Mouse (Mus musculus): ENCODE measurements around the gene Trappc3l. TPM values are rescaled to one million over a fixed set of nuclear protein-coding genes. Genes with fewer than 3 reads are reported as not detected.
A peak's percentile ranks its signal among the peaks of the same experiment; 100 is the strongest.

Gene Trappc3l
- polyA plus RNA-seq, 1 experiment, result 0.19 TPM

DNA sequence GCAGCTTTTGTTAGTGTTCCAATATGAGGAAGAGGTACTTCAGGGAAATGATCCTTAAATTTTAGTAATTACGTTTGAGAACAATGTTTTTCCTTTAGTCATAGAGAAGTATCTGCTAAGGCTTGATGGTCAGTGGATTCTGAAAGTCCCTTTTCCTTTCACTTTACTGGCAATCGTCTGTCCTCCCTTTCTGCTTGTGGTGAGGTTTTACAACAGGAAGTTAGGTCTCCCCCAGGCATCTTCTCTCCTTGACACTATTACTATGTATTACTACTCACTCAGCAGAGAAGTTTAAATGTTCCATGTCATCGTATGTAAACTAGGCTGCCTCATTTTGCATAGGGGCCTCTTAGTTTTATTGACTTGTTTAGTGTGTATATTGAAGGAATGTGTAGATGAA, 52.1 kb downstream of the Trappc3l start:
- no peak overlapping the region for H3K4me3 ChIP-seq (ENCODE audit: insufficient read depth, low read length)
- H3K27ac ChIP-seq (ENCODE audit: insufficient read depth, low read length), result no peak overlapping the region
- no peaks in the 10 kb centered on the region; the same call in 1 of the 2 replicates for H3K4me1 ChIP-seq (ENCODE audit: control insufficient read depth, insufficient read depth, low read length)
- TF ChIP-seq POLR2A (IDR thresholded peaks at IDR 0.05; ENCODE audit: extremely low read depth, insufficient read depth, low read length) (no peak), CTCF (IDR thresholded peaks at IDR 0.05; ENCODE audit: extremely low read depth, insufficient read depth, low read length) (no peak)

DNA sequence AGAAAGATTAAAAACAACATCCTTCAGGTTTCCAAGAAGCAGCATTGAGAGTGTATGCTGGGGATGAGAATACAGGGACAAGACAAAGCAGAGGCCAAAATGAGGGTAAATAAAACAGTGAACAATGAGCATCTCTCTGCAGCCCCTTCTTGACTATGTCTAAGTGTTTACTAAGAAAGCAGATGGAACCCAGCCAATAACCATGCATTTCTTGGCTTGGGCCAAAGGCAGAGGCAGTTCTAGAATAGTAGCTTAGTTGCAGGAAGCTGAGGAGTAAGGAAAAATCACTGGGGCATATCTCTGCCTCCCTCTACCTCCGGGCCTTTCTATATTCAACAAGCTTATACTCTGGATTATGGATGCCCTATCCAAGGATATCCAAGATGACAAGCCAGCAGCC, 53.1 kb downstream of the Trappc3l start:
- TF ChIP-seq CTCF (IDR thresholded peaks at IDR 0.05; ENCODE audit: extremely low read depth, insufficient read depth, low read length), result no peak
- TF ChIP-seq POLR2A (IDR thresholded peaks at IDR 0.05; ENCODE audit: extremely low read depth, insufficient read depth, low read length), result no peak
- Histone ChIP-seq H3K4me1 (ENCODE audit: control insufficient read depth, insufficient read depth, low read length) (no peaks in the 10 kb centered on the region; the same call in 1 of the 2 replicates), H3K27ac (ENCODE audit: insufficient read depth, low read length) (no peak overlapping the region), H3K4me3 (ENCODE audit: insufficient read depth, low read length) (no peak overlapping the region)

DNA sequence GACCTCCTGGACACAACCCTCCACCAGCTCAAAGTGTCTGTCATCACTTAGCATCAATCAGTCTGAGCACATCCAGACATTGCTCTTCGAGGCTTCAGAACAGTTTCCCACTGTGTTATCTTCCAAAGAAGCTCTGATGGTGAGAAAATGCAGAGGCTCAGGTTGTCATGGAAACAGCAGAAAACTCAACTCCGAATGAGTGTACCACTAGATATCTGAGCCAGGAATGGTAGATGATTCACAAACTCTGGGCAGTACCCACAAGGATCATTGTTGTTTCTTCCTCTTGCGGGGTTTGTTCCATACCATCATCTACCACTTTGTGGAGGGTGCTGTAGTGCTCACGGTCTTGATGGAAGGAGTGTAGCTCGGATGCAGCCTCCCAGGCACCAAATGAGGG, 54.5 kb downstream of the Trappc3l start:
- H3K4me3 ChIP-seq (ENCODE audit: insufficient read depth, low read length), result no peak overlapping the region
- no peaks in the 10 kb centered on the region; the same call in 1 of the 2 replicates for H3K4me1 ChIP-seq (ENCODE audit: control insufficient read depth, insufficient read depth, low read length)
- TF ChIP-seq POLR2A (IDR thresholded peaks at IDR 0.05; ENCODE audit: extremely low read depth, insufficient read depth, low read length) (0 out of 2 replicates have a peak, but pooled peaks have one; percentile 11), CTCF (IDR thresholded peaks at IDR 0.05; ENCODE audit: extremely low read depth, insufficient read depth, low read length) (no peak)
- no peak overlapping the region for H3K27ac ChIP-seq (ENCODE audit: insufficient read depth, low read length)

DNA sequence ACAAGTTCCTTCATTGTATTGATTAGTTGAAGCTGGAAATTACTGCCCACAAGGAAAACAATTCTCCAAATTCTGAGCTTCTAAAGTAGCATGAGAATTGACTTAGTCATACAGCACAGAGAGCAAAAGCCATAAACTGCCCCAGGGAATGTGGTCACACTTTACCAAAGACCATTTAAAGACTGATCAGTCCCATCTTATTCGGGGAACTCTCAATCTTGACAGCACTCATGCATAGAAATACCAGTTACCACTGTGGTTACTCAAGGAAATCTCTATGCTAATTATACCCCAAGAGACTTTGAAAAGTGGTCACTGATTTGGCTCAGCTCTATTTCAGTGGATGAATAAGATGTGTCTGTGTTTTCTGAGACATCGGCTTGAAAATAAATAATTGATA, 57.8 kb downstream of the Trappc3l start:
- H3K27ac ChIP-seq (ENCODE audit: insufficient read depth, low read length), result no peak overlapping the region
- no peak for TF ChIP-seq POLR2A (IDR thresholded peaks at IDR 0.05; ENCODE audit: extremely low read depth, insufficient read depth, low read length)
- H3K4me3 ChIP-seq (ENCODE audit: insufficient read depth, low read length), result peak overlapping the region; percentile 32; the same call in 1 of the 2 replicates
- H3K4me1 ChIP-seq (ENCODE audit: control insufficient read depth, insufficient read depth, low read length), result no peaks in the 10 kb centered on the region; the same call in 1 of the 2 replicates

DNA sequence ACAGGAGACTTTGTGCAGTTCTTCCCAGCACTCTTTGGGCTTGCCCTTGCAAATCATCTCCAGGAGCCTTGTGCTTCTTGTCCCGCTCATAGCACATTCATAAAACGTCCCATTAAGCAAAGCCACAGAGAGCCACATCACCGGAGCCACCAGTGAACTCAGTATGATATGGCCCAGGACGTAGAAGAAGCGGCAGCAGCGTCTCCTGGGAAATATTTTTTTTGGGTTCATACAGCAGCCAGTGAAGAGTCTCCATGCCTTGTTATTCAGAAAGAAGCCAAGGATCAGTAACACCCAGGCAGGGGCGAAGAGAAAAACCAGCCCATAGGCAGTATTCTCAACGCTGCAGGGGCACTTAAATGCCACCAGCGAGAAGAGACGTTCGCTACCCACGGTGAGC, 58.6 kb downstream of the Trappc3l start:
- TF ChIP-seq CTCF (IDR thresholded peaks at IDR 0.05; ENCODE audit: extremely low read depth, insufficient read depth, low read length) (no peak), POLR2A (IDR thresholded peaks at IDR 0.05; ENCODE audit: extremely low read depth, insufficient read depth, low read length) (no peak)
- H3K4me3 ChIP-seq (ENCODE audit: insufficient read depth, low read length), result peak overlapping the region; percentile 32
- no peak overlapping the region for H3K27ac ChIP-seq (ENCODE audit: insufficient read depth, low read length)
- H3K4me1 ChIP-seq (ENCODE audit: control insufficient read depth, insufficient read depth, low read length), result no peaks in the 10 kb centered on the region

DNA sequence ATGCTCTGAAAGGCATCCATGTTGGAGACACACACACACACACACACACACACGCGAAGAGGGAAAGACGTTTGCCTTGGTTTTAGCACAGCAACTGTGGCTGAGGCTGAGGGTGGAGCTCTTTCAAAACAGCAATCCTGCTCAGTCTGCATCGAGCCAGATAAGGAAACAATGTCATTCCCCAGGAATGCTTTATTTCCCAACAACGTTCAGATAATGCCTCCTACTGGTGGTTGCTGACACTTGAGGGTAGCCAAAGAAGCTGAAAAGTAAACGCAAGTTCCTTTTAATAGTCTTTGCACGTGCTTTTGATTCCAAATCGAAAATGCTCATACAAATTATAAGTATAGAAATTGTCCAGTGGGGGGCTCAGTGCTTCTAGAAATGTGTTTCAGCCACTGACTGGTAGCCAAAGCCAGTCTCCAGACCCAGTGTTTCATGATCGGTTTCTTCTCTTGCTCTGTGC, 59.1 kb downstream of the Trappc3l start, which contains the start of gene Calhm5:
Gene Calhm5, minus strand, starts transcription at position 102 of the 466 bp plus-strand sequence.
- TF ChIP-seq CTCF (IDR thresholded peaks at IDR 0.05; ENCODE audit: extremely low read depth, insufficient read depth, low read length), result peak; percentile 56; the same call in 1 of the 2 replicates
- peak; percentile 62 for TF ChIP-seq POLR2A (IDR thresholded peaks at IDR 0.05; ENCODE audit: extremely low read depth, insufficient read depth, low read length)
- H3K4me1 ChIP-seq (ENCODE audit: control insufficient read depth, insufficient read depth, low read length), result no peaks in the 10 kb centered on the region
- peak within 1 kb of the TSS; percentile 32 for H3K4me3 ChIP-seq (ENCODE audit: insufficient read depth, low read length)
- H3K27ac ChIP-seq (ENCODE audit: insufficient read depth, low read length), result no peak within 1 kb of the TSS

DNA sequence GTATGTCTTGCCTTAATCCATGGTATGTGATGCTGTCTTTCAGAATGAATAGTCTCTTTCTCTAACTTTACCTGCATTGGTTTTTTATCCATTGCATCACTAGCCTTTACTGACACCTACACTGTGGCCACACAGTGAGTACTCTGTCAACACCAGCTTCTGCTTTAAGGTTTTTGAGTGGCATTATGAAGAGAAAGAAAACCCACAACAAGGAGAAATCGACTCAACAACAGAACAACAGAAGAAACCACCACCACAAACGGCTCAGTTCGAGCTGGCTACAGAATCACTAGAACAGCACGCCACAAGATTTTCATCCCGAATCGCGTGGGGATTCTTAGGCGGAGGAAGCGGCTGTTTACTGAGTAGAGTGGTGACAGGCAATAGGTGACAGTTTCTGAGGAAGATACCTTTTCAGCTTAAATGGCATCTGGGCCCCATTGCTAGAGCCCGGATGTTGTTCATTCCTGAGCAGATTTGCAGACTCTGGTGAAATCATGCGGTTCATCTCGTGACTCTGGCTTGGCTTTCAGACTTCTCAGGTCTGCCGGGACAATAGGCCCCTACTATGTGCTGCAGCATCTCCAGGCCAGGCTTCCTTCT, 73.6 kb downstream of the Trappc3l start:
- TF ChIP-seq CTCF (IDR thresholded peaks at IDR 0.05; ENCODE audit: extremely low read depth, insufficient read depth, low read length), result no peak
- TF ChIP-seq POLR2A (IDR thresholded peaks at IDR 0.05; ENCODE audit: extremely low read depth, insufficient read depth, low read length), result no peak
- H3K4me1 ChIP-seq (ENCODE audit: control insufficient read depth, insufficient read depth, low read length), result no peaks in the 10 kb centered on the region

DNA sequence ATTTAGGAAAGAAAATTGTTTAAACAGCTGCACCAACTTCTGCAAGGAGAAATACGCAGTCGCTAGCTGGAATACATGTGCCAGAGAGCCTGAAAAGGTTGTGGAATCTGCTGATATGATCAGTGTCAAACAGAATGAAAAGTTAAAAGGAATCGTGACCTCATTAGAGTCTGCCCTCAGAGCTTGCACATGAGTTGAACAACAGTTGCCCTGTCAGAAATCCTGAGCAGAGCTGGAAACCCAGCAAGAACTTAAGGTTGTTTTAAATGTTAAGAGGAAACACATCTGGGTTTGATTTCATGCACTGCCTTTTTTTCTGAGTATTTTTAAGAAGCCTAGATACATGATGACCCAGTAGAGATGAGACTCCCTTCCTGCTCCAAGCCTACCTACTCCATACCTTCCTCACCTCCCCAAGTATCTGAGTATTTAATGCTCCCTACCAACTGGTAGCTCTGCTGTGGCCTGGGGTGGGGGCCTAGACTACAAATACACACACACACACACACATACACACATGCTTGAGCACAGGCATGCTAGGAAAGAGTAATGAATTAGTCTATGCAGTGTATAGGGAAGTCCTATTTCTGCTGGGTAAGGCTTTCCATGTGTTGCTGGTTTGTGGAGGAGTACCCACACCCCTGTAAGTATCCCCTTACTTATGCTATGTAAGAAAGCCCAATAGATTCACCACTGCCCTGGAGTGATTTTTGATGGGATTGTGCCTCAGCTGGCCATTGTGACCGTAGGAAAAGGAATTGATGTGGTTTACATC, 74.8 kb downstream of the Trappc3l start:
- no peaks in the 10 kb centered on the region for H3K4me1 ChIP-seq (ENCODE audit: control insufficient read depth, insufficient read depth, low read length)
- TF ChIP-seq POLR2A (IDR thresholded peaks at IDR 0.05; ENCODE audit: extremely low read depth, insufficient read depth, low read length) (no peak), CTCF (IDR thresholded peaks at IDR 0.05; ENCODE audit: extremely low read depth, insufficient read depth, low read length) (no peak)
- H3K4me3 ChIP-seq (ENCODE audit: insufficient read depth, low read length), result no peak overlapping the region
- no peak overlapping the region for H3K27ac ChIP-seq (ENCODE audit: insufficient read depth, low read length)

More for the DNA sequence above, 73.6 kb downstream of the Trappc3l start:
- H3K27ac ChIP-seq (ENCODE audit: insufficient read depth, low read length), result no peak overlapping the region
- no peak overlapping the region for H3K4me3 ChIP-seq (ENCODE audit: insufficient read depth, low read length)

DNA sequence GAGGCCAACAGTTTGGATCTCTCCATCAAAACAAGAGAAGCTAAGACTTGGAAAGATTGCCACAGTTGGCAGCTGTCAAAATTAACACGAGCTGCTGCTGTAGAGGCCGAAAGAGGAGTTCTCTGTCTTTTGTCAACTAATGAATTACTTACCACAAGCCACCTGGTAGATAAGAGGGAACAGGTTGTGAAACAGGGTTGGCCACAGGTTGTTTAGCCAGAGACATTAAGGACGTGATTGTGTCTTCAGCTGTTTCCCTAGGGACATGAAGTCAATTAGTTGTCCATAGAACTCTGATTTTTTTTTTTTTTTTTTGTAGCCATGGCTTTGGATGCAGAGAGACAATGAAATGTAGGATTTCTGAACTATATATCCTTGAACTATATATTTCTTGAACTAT, 79.7 kb downstream of the Trappc3l start:
- H3K27ac ChIP-seq (ENCODE audit: insufficient read depth, low read length), result no peak overlapping the region
- no peaks in the 10 kb centered on the region for H3K4me1 ChIP-seq (ENCODE audit: control insufficient read depth, insufficient read depth, low read length)
- no peak for TF ChIP-seq POLR2A (IDR thresholded peaks at IDR 0.05; ENCODE audit: extremely low read depth, insufficient read depth, low read length)
- no peak for TF ChIP-seq CTCF (IDR thresholded peaks at IDR 0.05; ENCODE audit: extremely low read depth, insufficient read depth, low read length)
- no peak overlapping the region for H3K4me3 ChIP-seq (ENCODE audit: insufficient read depth, low read length)

DNA sequence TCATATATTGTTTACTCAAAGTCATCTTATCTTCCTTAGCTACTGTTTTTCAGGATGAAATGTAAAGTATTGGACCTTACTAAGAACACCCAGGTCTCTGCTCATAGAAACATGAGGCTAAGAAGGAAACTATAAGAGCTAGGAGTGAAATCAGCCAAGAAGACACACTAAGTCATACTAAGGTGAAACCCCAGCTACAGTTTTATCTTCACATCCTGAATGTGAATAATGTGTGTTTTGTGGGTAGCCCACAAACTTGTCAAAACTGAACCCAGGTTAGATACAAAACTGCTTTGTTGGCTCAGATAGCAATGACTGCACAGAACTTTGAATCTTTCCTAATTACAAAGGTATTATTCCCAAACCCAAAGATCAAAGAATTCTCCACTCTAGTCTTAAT, 80.4 kb downstream of the Trappc3l start:
- Histone ChIP-seq H3K27ac (ENCODE audit: insufficient read depth, low read length) (no peak overlapping the region), H3K4me1 (ENCODE audit: control insufficient read depth, insufficient read depth, low read length) (no peaks in the 10 kb centered on the region), H3K4me3 (ENCODE audit: insufficient read depth, low read length) (no peak overlapping the region)
- no peak for TF ChIP-seq POLR2A (IDR thresholded peaks at IDR 0.05; ENCODE audit: extremely low read depth, insufficient read depth, low read length)
- TF ChIP-seq CTCF (IDR thresholded peaks at IDR 0.05; ENCODE audit: extremely low read depth, insufficient read depth, low read length), result no peak
